Mouse (Mus musculus) lung, postnatal 0 days (tissue): ENCODE results near the gene Kncn.

Experiments used
- CTCF ChIP-seq: IDR thresholded peaks from 2 replicates; pipeline ENCODE4 v1.5.1; 2016; ENCODE audit warnings: antibody characterized with exemption, mild to moderate bottlenecking
- EP300 ChIP-seq: IDR thresholded peaks from 2 replicates; pipeline ENCODE4 v1.6.1; 2016; ENCODE audit warnings: antibody characterized with exemption, mild to moderate bottlenecking, control low read depth

GRCm38 (mm10) chr4:115850631-115851030 lies 33.6 kb upstream of the Kncn start:
- no peak for TF ChIP-seq CTCF
- no peak for TF ChIP-seq EP300
